Mouse (Mus musculus) cerebellum, postnatal 25 days (tissue): Measurements from ENCODE around the gene Mrps11.

Source experiments
- DNase-seq, 2 experiments: peaks; one replicate each; pipeline ENCODE4 v3.0.0; 2021; ENCODE audit warnings: mixed read lengths in 2 of 2

The Mrps11 gene

GRCm38 (mm10) chr7:78782639-78783581, at the start of gene Mrps11, which contains the start of gene Mrpl46:
Gene Mrps11 (plus strand): TSS chr7:78783119.
Gene Mrpl46 (minus strand): TSS chr7:78783531.
- peak; percentile 88 to 93 for DNase-seq

GRCm38 (mm10) chr7:78737196-78737595, 45.7 kb upstream of the Mrps11 start:
- no peak for DNase-seq

- no peak for DNase-seq
These were observed 45.2 kb upstream of the Mrps11 start, which contains the start of gene Ntrk3 for GRCm38 (mm10) chr7:78737614-78738210. Gene Ntrk3 (minus strand): TSS chr7:78738012.

- DNase-seq = no peak
These were observed 43.4 kb upstream of the Mrps11 start for GRCm38 (mm10) chr7:78739351-78740000.

GRCm38 (mm10) chr7:78743731-78744385, 39.1 kb upstream of the Mrps11 start:
- DNase-seq = no peak

GRCm38 (mm10) chr7:78752961-78753360, 30.0 kb upstream of the Mrps11 start:
- no peak for DNase-seq

GRCm38 (mm10) chr7:78753752-78754457, 29.0 kb upstream of the Mrps11 start:
- no peak for DNase-seq

- no peak for DNase-seq
These were observed 28.4 kb upstream of the Mrps11 start for GRCm38 (mm10) chr7:78754458-78755000.

- no peak for DNase-seq
These were observed 19.1 kb upstream of the Mrps11 start for GRCm38 (mm10) chr7:78763801-78764200.

GRCm38 (mm10) chr7:78765215-78765631, 17.7 kb upstream of the Mrps11 start:
- peak; percentile 56 to 73 for DNase-seq

- peak; percentile 92 to 95 for DNase-seq
These were observed 16.8 kb upstream of the Mrps11 start for GRCm38 (mm10) chr7:78766019-78766683.

GRCm38 (mm10) chr7:78767929-78768531, 14.9 kb upstream of the Mrps11 start:
- no peak for DNase-seq

- DNase-seq = no peak
These were observed 13.8 kb upstream of the Mrps11 start for GRCm38 (mm10) chr7:78769075-78769652.

- DNase-seq = no peak
These were observed 12.0 kb upstream of the Mrps11 start for GRCm38 (mm10) chr7:78770936-78771335.

- DNase-seq = no peak
These were observed 4.2 kb upstream of the Mrps11 start for GRCm38 (mm10) chr7:78778741-78779140.

GRCm38 (mm10) chr7:78785906-78786305, 3.0 kb downstream of the Mrps11 start:
- no peak for DNase-seq

GRCm38 (mm10) chr7:78787793-78788380, 5.0 kb downstream of the Mrps11 start:
- no peak for DNase-seq

GRCm38 (mm10) chr7:78791359-78792222, 8.7 kb downstream of the Mrps11 start:
- peak; percentile 59 to 71 for DNase-seq
